Comparison of ENCODE assay signal across 28 mouse cellular contexts in genomic region chr16:85503416-85503815, GRCm38 (mm10).
"Had no signal": no experiment of that assay in that cellular context is flagged by ENCODE, and none has a peak within 500 bp of the region (broad histone marks: within the 10 kb centered on the region; RNA-seq: fewer than 3 reads in every experiment).

No protein-coding gene starts in this region.

- H3K9me3 ChIP-seq: heart, embryonic 10.5 days; heart, embryonic 12.5 days; hindbrain, embryonic 10.5 days; hindbrain, embryonic 12.5 days; hindbrain, embryonic 15.5 days; kidney, embryonic 15.5 days; limb, embryonic 10.5 days; limb, embryonic 12.5 days; liver, embryonic 13.5 days; liver, embryonic 15.5 days had no signal

- H3K27ac ChIP-seq: gastrocnemius, adult 2 months; heart, embryonic 10.5 days; hindbrain, embryonic 10.5 days; hindbrain, embryonic 12.5 days; hindbrain, embryonic 15.5 days; hindbrain, postnatal 0 days; kidney, embryonic 15.5 days; kidney, postnatal 0 days; limb, embryonic 10.5 days; limb, embryonic 12.5 days; liver, embryonic 13.5 days; liver, embryonic 15.5 days had no signal

- DNase-seq: gastrocnemius, adult 2 months; gastrocnemius, postnatal 10 days; gastrocnemius, postnatal 25 days; heart, adult 18-20 months; heart, postnatal 10 days; heart, postnatal 4 days; kidney, adult 11 months; kidney, adult 2 months; kidney, adult 9 months; kidney, postnatal 14 days; kidney, postnatal 36 days; layer of hippocampus, adult 9-11 months; layer of hippocampus, postnatal 36 days; liver; liver, embryonic 13.5 days had no signal

- H3K4me2 ChIP-seq: heart, embryonic 12.5 days; hindbrain, embryonic 12.5 days; hindbrain, embryonic 15.5 days; kidney, embryonic 15.5 days; limb, embryonic 12.5 days; liver, embryonic 11.5 days; liver, embryonic 13.5 days; liver, embryonic 15.5 days had no signal

- H3K9ac ChIP-seq: heart, embryonic 12.5 days; hindbrain, embryonic 12.5 days; hindbrain, embryonic 15.5 days; kidney, embryonic 15.5 days; limb, embryonic 12.5 days; liver, embryonic 13.5 days; liver, embryonic 15.5 days had no signal

- H3K4me3 ChIP-seq: gastrocnemius, adult 2 months; heart, embryonic 10.5 days; heart, embryonic 12.5 days; hindbrain, embryonic 10.5 days; hindbrain, embryonic 12.5 days; hindbrain, embryonic 15.5 days; kidney, embryonic 15.5 days; limb, embryonic 10.5 days; limb, embryonic 12.5 days; liver, embryonic 13.5 days; liver, embryonic 15.5 days had no signal

- H3K36me3 ChIP-seq: heart, embryonic 10.5 days; heart, embryonic 12.5 days; hindbrain, embryonic 10.5 days; hindbrain, embryonic 12.5 days; hindbrain, embryonic 15.5 days; kidney, embryonic 15.5 days; limb, embryonic 10.5 days; limb, embryonic 12.5 days; liver, embryonic 13.5 days; liver, embryonic 15.5 days had no signal

- H3K27me3 ChIP-seq: heart, embryonic 12.5 days; hindbrain, embryonic 12.5 days; hindbrain, embryonic 15.5 days; kidney, embryonic 15.5 days; limb, embryonic 12.5 days; liver, embryonic 13.5 days; liver, embryonic 15.5 days had no signal

- ATAC-seq: hindbrain, postnatal 0 days; intestine, embryonic 16.5 days had no signal

- H3K4me1 ChIP-seq: heart, embryonic 10.5 days; heart, embryonic 12.5 days; hindbrain, embryonic 12.5 days; hindbrain, embryonic 15.5 days; kidney, embryonic 15.5 days; limb, embryonic 12.5 days; liver, embryonic 13.5 days; liver, embryonic 15.5 days had no signal
